Mouse (Mus musculus) CH12.LX (cell line): Measurements from ENCODE around the gene Slc16a4.

Source experiments
- E2F4 ChIP-seq: IDR thresholded peaks from 2 replicates; pipeline ENCODE4 v1.6.1; 2011; ENCODE audit warnings: low read depth, low read length, improper control_type of control experiment; ENCODE audit not compliant: insufficient replicate concordance
- ELF1 ChIP-seq: IDR thresholded peaks from 2 replicates; pipeline ENCODE4 v1.6.1; 2014; ENCODE audit warnings: low read depth, mild to moderate bottlenecking, inconsistent platforms, low read length, improper control_type of control experiment
- HCFC1 ChIP-seq: IDR thresholded peaks from 2 replicates; pipeline ENCODE4 v1.6.1; 2012; ENCODE audit warnings: low read depth, mild to moderate bottlenecking, inconsistent platforms, low read length, improper control_type of control experiment
- UBTF ChIP-seq: IDR thresholded peaks from 2 replicates; pipeline ENCODE4 v1.6.1; 2012; ENCODE audit warnings: low read depth, mild to moderate bottlenecking, inconsistent platforms, low read length, improper control_type of control experiment, moderate library complexity
- ZNF384 ChIP-seq: IDR thresholded peaks from 2 replicates; pipeline ENCODE4 v1.6.1; 2012; ENCODE audit warnings: low read depth, low read length, improper control_type of control experiment, inconsistent platforms

GRCm38 (mm10) chr3:107295672-107296360 lies 4.8 kb downstream of the Slc16a4 start:
- TF ChIP-seq E2F4 (no peak), ELF1 (no peak), HCFC1 (no peak), ZNF384 (no peak), UBTF (no peak)
